Mouse (Mus musculus) kidney, postnatal 4 days (tissue): ENCODE measurements around the gene Fam229a.
"Not testable (repeated sequence)": the region's sequence is repeated elsewhere in the genome, so short reads cannot be mapped to it uniquely, and the experiment has no call there.

Source experiments
- DNase-seq, 2 experiments: peaks; one replicate each; pipeline ENCODE4 v3.0.0; 2021; ENCODE audit warnings: mixed read lengths in 2 of 2

Gene Fam229a

GRCm38 (mm10) chr4:129490972-129491880 is at the start of gene Fam229a, which contains the start of gene Tssk3:
Gene Fam229a, plus strand, starts transcription at chr4:129491190.
Gene Tssk3, minus strand, starts transcription at chr4:129491022.
- DNase-seq, result peak; percentile 58 to 79

DNA sequence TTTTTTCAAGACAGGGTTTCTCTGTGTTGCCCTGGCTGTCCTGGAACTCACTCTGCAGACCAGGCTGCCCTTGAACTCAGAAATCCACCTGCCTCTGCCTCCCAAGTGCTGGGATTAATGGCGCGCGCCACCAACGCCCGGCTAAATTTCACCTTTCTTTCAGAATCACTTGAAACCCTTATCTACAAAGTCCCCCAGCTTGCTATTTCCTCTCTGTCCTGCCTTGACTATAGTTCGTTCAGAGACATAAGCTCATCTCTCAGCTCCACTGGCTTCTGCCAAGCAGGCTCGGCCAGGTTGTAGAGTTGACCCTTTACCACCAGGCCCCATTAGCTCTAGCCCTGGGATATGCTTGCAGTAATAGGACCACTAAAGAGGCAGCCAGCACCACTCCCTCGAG is 43.6 kb upstream of the Fam229a start:
- DNase-seq, result no peak

GRCm38 (mm10) chr4:129447778-129448563 is 43.0 kb upstream of the Fam229a start:
- DNase-seq, result no peak

DNA sequence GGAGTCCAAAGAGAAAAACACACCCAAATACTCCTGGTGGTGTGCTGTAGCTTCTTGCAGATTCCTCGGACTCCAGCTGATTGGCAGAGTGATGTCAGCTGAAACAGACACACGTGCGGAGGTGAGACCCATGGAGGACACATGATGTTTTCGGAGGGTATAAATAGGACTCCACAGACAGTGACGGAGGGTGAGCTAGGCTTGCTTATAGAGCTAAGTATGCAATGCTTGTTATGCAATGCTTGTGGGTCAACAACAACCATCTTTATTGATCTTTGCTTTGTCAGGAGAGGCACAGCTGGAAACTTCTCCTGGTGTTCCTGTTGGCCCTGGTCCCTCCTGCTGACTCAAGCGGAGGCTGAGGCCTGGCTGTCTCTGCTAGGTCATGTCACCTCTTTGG is 42.3 kb upstream of the Fam229a start:
- DNase-seq, result no peak

GRCm38 (mm10) chr4:129450851-129451250 is 40.1 kb upstream of the Fam229a start:
- DNase-seq, result no peak

- DNase-seq, result no peak
Observed at GRCm38 (mm10) chr4:129451471-129452169, 39.4 kb upstream of the Fam229a start.

- DNase-seq, result peak; percentile 53 to 68
Observed at GRCm38 (mm10) chr4:129455265-129455664, 35.7 kb upstream of the Fam229a start.

- DNase-seq, result no peak
Observed at GRCm38 (mm10) chr4:129456126-129456525, 34.9 kb upstream of the Fam229a start.

DNA sequence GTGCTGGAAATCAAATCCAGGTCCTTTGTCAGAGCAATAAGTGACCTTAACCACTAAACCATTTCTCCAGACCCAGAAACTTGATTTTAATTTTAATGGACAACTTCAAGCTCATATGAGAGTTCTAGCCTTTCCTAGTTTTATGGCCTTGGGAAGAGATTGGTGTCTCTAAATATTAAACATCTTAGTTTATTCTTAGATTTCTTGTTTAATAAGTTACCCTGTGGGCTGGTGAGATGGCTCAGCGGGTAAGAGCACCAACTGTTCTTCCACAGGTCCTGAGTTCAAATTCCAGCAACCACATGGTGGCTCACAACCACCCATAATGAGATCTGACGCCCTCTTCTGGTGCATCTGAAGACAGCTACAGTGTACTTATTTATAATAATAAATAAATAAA is 33.7 kb upstream of the Fam229a start:
- not testable (repeated sequence) for DNase-seq

DNA sequence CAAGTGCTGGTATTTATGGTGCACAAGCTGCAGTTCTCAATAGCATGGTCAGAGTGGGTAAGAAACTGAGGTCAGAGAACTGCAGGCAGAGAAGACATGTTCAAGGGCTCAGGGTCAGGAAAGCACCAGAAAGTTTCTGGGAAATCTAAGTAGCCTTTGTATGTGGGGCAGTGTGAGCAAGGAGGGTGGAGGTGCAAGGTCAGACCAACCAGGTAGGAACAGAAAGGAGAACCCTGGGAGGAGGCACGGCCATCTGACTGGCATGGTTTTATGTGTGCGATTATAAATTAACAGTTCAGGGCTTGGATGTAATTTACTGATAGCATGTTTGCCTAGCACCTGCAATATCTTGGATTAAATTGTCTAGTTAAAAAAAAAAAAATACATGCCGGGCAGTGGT is 31.3 kb upstream of the Fam229a start:
- no peak for DNase-seq

GRCm38 (mm10) chr4:129460827-129461182 is 30.2 kb upstream of the Fam229a start:
- no peak for DNase-seq

DNA sequence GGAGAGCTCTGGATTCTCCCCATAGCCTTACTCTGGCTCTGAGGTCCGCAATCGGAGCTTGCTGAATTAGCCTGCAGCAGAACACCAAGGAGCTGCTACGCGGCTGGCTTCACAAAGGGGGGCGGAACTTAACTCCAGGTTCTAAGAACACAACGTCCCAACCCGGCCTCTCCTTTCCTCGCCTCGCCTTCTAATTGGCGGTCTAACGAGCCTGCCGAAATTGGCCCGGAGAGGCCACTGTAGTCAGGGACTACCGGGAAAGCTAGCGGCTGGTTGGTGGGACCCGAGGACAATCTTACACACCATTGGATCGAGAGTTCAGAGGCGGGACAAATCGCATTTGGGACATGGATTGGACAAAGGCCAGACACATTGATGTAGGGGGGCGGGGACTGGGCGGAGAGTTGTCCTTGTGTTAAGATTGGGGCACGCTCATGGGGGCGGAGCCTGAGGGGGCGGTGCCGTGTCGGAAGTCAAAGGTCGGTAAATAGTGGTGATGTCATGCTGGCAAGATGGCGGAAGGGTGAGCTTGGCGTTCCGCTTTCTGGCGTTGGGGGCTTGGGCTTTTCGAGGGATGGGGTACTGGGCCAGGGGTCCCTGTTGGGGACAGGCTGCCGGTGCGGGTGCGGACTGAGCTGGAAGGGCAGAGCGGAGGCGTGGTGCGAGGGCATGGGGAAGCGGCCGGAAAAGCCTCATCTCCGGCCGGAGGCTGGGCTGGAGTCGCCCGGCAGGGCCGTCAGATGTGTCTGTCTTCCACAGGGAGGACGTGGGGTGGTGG is 29.6 kb upstream of the Fam229a start, which contains the start of gene Bsdc1:
Gene Bsdc1 (plus strand): TSS at position 399 of the 778 bp plus-strand sequence.
- peak; percentile 100 for DNase-seq

DNA sequence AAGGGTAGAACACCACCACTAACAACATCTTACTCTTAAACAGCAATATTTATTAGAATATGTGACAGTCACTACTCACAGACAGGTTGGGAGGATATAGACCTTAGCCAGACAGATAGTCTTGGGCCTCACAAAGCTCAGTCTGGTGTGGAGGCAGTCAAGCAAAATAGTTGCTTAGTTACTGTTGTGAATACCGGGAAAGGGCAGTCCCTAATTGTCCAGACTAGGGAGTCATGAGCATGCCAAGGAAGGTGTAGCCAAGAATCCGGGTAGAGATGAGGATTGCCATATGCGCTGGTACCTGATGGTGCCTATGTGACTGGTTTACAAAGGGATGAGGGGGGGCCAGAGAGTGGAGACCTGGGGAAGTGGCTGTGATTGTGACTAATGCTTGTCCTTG is 28.9 kb upstream of the Fam229a start:
- peak in 1 of 2 experiments; percentile 18 for DNase-seq

- DNase-seq, result no peak
Observed at GRCm38 (mm10) chr4:129463097-129464059, 27.6 kb upstream of the Fam229a start.

DNA sequence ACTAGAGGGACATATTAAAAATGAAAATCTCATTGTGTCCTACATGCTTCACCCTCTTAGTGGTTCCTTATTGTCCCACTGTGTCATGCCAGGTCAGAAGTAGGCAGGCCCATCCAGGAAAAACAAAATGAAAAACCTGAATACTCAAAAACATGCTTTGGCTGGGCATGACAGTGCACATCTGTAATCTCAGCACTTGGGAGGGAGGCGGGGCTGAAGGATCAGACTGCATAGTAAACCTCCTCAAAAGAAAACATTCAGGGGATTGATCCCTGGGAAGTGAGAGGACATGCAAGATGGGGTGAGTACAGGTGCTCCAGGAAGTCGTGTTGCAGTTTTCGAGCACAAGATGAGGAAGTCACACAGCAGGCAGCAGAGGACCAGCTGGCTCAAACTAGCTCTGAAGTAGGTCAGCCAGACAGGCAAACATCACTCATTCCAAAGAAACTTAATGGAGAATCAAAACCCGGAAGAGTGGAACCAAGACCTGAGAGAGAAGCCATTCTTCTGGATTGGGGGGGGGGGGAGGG is 26.6 kb upstream of the Fam229a start:
- DNase-seq, result no peak

DNA sequence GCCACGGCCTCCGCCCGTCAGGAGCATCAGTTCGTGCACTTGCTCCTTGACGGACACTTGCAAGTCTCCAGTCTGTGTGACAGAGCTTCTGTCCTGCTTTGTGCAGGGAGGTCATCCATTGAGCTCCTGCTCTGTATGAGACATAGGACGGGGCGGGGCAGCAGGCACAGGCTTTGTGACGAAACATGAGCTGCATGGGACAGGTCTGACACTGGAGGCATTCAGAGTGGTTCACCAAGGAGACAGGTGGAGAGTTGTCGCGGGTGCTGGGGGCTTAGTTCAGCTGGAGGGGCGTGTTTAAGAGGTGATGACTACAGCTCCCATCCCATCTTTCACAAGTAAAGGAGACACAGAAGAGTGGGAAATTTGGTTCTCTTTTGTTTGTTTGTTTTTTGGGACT is 14.9 kb upstream of the Fam229a start:
- DNase-seq, result no peak

- DNase-seq, result no peak
Observed at GRCm38 (mm10) chr4:129479863-129480262, 11.1 kb upstream of the Fam229a start.

DNA sequence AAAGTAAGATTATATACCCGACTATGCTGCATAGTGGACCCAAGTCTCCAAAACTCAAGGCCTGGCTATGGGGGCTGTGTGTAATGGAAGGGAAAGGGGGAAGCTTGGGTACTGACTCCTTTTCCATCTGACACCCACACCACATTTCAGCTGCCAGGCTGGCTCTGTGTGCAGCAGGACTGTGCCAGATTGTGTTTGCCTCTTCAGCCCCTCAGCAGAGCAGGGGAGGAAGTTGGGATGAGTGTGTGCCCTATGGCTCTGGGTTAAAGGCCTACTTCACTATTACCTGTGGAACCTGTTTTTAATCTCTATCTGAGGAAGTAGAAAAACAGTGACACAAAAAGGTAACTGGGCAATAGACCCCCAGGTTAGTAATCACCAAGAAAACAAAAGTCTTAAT is 9.9 kb upstream of the Fam229a start:
- DNase-seq, result no peak

DNA sequence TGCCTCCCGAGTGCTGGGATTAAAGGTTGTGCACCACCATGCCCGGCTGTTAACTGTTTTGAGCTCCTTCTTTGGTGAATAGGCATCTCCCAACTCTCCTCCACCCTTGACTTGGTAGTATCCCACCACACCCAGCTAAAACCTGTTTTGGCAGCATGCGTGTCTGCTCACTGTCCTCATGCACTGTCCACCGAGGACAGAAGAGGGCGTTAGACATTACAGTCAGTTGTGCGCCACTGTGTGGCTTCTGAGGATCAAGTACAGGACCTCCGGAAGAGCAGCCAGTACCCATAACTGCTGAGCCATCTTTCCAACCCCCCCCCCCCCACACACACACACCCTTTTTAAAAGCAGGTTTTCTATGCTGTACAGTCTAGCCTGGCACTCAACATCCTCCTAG is 3.7 kb downstream of the Fam229a start:
- peak in 1 of 2 experiments; percentile 55 for DNase-seq

- DNase-seq, result no peak
Observed at GRCm38 (mm10) chr4:129495672-129496562, 4.9 kb downstream of the Fam229a start.
